In genomic region chr1:174594989-174595388, GRCm38 (mm10) we compare ENCODE assay signal across 9 mouse cellular contexts.
A peak's percentile ranks its signal among the peaks of the same experiment; 100 is the strongest.
DNase-seq lines count a peak whose midpoint lies in the region; ATAC-seq and TF ChIP-seq lines count a peak whose summit lies in the region.
"Had no signal": no experiment of that assay in that cellular context is flagged by ENCODE, and none has a peak within 500 bp of the region (broad histone marks: within the 10 kb centered on the region; RNA-seq: fewer than 3 reads in every experiment).

No protein-coding gene starts in this region.

- WGBS in heart, postnatal 0 days, result 3% methylated on average over 4 of the region's 4 CpGs
- 6% methylated on average over 4 of the region's 4 CpGs for WGBS in heart, embryonic 10.5 days

- H3K9ac ChIP-seq in heart, postnatal 0 days (replicated peaks; ENCODE audit: low read depth, low read length), result no peak overlapping the region
- H3K9ac ChIP-seq: limb, embryonic 12.5 days had no signal

- no peak for TF ChIP-seq POLR2A in cortical plate, adult 2 months (IDR thresholded peaks at IDR 0.05; ENCODE audit: extremely low read depth, insufficient read depth, low read length)

- TF ChIP-seq EP300 in heart, postnatal 0 days (IDR thresholded peaks at IDR 0.05; ENCODE audit: low read depth), result no peak

- peak; percentile 37 for DNase-seq in heart, postnatal 0 days (ENCODE audit: low spot score)
- DNase-seq in heart, embryonic 10.5 days (ENCODE audit: low spot score), result no peak
- peak; percentile 25 to 86 for DNase-seq in adrenal gland, adult (ENCODE audit: inconsistent age in 2 of 2, low spot score in 1 of 2)
- DNase-seq in gastrocnemius, adult 18-20 months (ENCODE audit: low spot score), result peak; percentile 39
- DNase-seq in layer of hippocampus, adult 11-12 months (ENCODE audit: low spot score), result peak; percentile 76
- peak; percentile 69 for DNase-seq in lung, postnatal 14 days
- DNase-seq in right cerebral cortex, postnatal 14 days, result peak; percentile 71

- H3K4me3 ChIP-seq in heart, postnatal 0 days (ENCODE audit: low read depth, low read length), result no peak overlapping the region
- H3K4me3 ChIP-seq in heart, embryonic 10.5 days, result no peak overlapping the region
- H3K4me3 ChIP-seq in cortical plate, adult 2 months (ENCODE audit: insufficient read depth, low read length), result no peak overlapping the region
- H3K4me3 ChIP-seq: limb, embryonic 12.5 days had no signal

- TF ChIP-seq CTCF in heart, postnatal 0 days (IDR thresholded peaks at IDR 0.05; ENCODE audit: low read depth), result peak; percentile 79
- peak; percentile 85 for TF ChIP-seq CTCF in cortical plate, adult 2 months (IDR thresholded peaks at IDR 0.05; ENCODE audit: extremely low read depth, insufficient read depth, low read length)

- no peak overlapping the region for H3K27ac ChIP-seq in heart, postnatal 0 days (ENCODE audit: low read depth)
- no peak overlapping the region for H3K27ac ChIP-seq in heart, embryonic 10.5 days
- no peak overlapping the region for H3K27ac ChIP-seq in cortical plate, adult 2 months (ENCODE audit: insufficient read depth, low read length)
- H3K27ac ChIP-seq: limb, embryonic 12.5 days had no signal

- no peaks in the 10 kb centered on the region for H3K27me3 ChIP-seq in heart, postnatal 0 days (ENCODE audit: control insufficient read depth, insufficient read depth, low read length)
- no peaks in the 10 kb centered on the region for H3K27me3 ChIP-seq in heart, embryonic 10.5 days (ENCODE audit: insufficient read depth, poor library complexity, severe bottlenecking)
- H3K27me3 ChIP-seq: limb, embryonic 12.5 days had no signal

- H3K9me3 ChIP-seq in heart, postnatal 0 days (replicated peaks; ENCODE audit: control insufficient read depth, low read length), result no peaks in the 10 kb centered on the region
- no peaks in the 10 kb centered on the region for H3K9me3 ChIP-seq in heart, embryonic 10.5 days
- H3K9me3 ChIP-seq: limb, embryonic 12.5 days had no signal

- H3K36me3 ChIP-seq in heart, postnatal 0 days (replicated peaks; ENCODE audit: control insufficient read depth, insufficient read depth, low read length), result no peaks in the 10 kb centered on the region
- no peaks in the 10 kb centered on the region for H3K36me3 ChIP-seq in heart, embryonic 10.5 days
- H3K36me3 ChIP-seq: limb, embryonic 12.5 days had no signal

- no peak for ATAC-seq in heart, postnatal 0 days (ENCODE audit: insufficient read depth, low read depth)

- H3K4me2 ChIP-seq in heart, postnatal 0 days (ENCODE audit: low read depth, low read length), result no peak overlapping the region
- H3K4me2 ChIP-seq: limb, embryonic 12.5 days had no signal

- H3K4me1 ChIP-seq in heart, postnatal 0 days (ENCODE audit: control insufficient read depth, insufficient read depth), result no peaks in the 10 kb centered on the region
- peaks cover 7% of the 10 kb centered on the region; the same call in 1 of the 2 replicates for H3K4me1 ChIP-seq in heart, embryonic 10.5 days
- H3K4me1 ChIP-seq in cortical plate, adult 2 months (ENCODE audit: control insufficient read depth, insufficient read depth, low read length), result peaks cover 1% of the 10 kb centered on the region; the same call in 1 of the 2 replicates
- H3K4me1 ChIP-seq: limb, embryonic 12.5 days had no signal
